Mouse (Mus musculus) left cerebral cortex, postnatal 25 days (tissue): ENCODE measurements around the gene Ptprn. TPM values are rescaled to one million over a fixed set of nuclear protein-coding genes. Genes with fewer than 3 reads are reported as not detected.

Experiments
- DNase-seq, 2 experiments: peaks; one replicate each; pipeline ENCODE4 v3.0.0; 2022; ENCODE audit warnings: low spot score in 2 of 2, mixed read lengths in 1 of 2
- intact Hi-C: fragments of 180-260 bp; cut with DNase I; formaldehyde crosslinking; loops from one replicate; pipeline ENCODE4 v1.15.1; 2025
- total RNA-seq, 2 experiments: library from RNA; stranded (reverse); gene quantifications; 2 replicates each; pipeline ENCODE4 v1.2.3; 2021

Gene Ptprn
- 100 to 1,000 TPM; 491 to 494 TPM for total RNA-seq

- DNase-seq, result peak; percentile 76 to 95
- intact Hi-C loops, result no loop called here
These were observed at the start of gene Ptprn for GRCm38 (mm10) chr1:75264091-75264880. Gene Ptprn, minus strand, starts transcription at chr1:75264502.

GRCm38 (mm10) chr1:75311694-75312093 is 47.4 kb upstream of the Ptprn start:
- intact Hi-C loops, result no loop called here
- no peak for DNase-seq

GRCm38 (mm10) chr1:75304662-75305061 is 40.4 kb upstream of the Ptprn start:
- intact Hi-C loops, result no loop called here
- DNase-seq, result no peak

GRCm38 (mm10) chr1:75294294-75294693 is 30.0 kb upstream of the Ptprn start:
- DNase-seq, result peak in 1 of 2 experiments; percentile 75
- intact Hi-C loops, result no loop called here

- intact Hi-C loops, result no loop called here
- DNase-seq, result no peak
These were observed 29.0 kb upstream of the Ptprn start for GRCm38 (mm10) chr1:75293331-75293701.

GRCm38 (mm10) chr1:75292476-75293330 is 28.4 kb upstream of the Ptprn start:
- intact Hi-C loops, result no loop called here
- no peak for DNase-seq

- DNase-seq, result no peak
- intact Hi-C loops, result loop anchor here (2.0 kb wide), 1 partner anchor 29 kb away; no protein-coding TSS in a partner anchor
These were observed 27.0 kb upstream of the Ptprn start for GRCm38 (mm10) chr1:75291321-75291720.

GRCm38 (mm10) chr1:75290582-75290981 is 26.3 kb upstream of the Ptprn start:
- peak; percentile 66 to 86 for DNase-seq
- intact Hi-C loops, result loop anchor here (2.0 kb wide), 1 partner anchor 28 kb away; no protein-coding TSS in a partner anchor

GRCm38 (mm10) chr1:75289888-75290431 is 25.7 kb upstream of the Ptprn start:
- intact Hi-C loops, result loop anchor here (2.0 kb wide), 1 partner anchor 27 kb away; no protein-coding TSS in a partner anchor

GRCm38 (mm10) chr1:75289376-75289775 is 25.1 kb upstream of the Ptprn start:
- intact Hi-C loops, result no loop called here
- DNase-seq, result peak in 1 of 2 experiments; percentile 49

More at GRCm38 (mm10) chr1:75289888-75290431, 25.7 kb upstream of the Ptprn start:
- peak in 1 of 2 experiments; percentile 59 for DNase-seq

GRCm38 (mm10) chr1:75284911-75285310 is 20.6 kb upstream of the Ptprn start:
- intact Hi-C loops, result no loop called here
- no peak for DNase-seq

GRCm38 (mm10) chr1:75283017-75283416 is 18.7 kb upstream of the Ptprn start:
- intact Hi-C loops, result no loop called here
- peak in 1 of 2 experiments; percentile 78 for DNase-seq

- DNase-seq, result no peak
- intact Hi-C loops, result no loop called here
These were observed 13.9 kb upstream of the Ptprn start, which contains the start of gene Resp18 for GRCm38 (mm10) chr1:75278228-75278627. Gene Resp18, minus strand, starts transcription at chr1:75278415.

- intact Hi-C loops, result no loop called here
- no peak for DNase-seq
These were observed 13.2 kb upstream of the Ptprn start for GRCm38 (mm10) chr1:75277195-75278188.

- DNase-seq, result peak; percentile 62 to 84
- intact Hi-C loops, result loop anchor here (2.0 kb wide), 1 partner anchor 28 kb away; no protein-coding TSS in a partner anchor
These were observed 1.0 kb downstream of the Ptprn start for GRCm38 (mm10) chr1:75262969-75263951.

GRCm38 (mm10) chr1:75261278-75261677 is 3.0 kb downstream of the Ptprn start:
- intact Hi-C loops, result no loop called here
- DNase-seq, result no peak

- intact Hi-C loops, result no loop called here
- DNase-seq, result no peak
These were observed 8.7 kb downstream of the Ptprn start for GRCm38 (mm10) chr1:75255516-75256046.
